Mouse (Mus musculus): ENCODE measurements around the gene Camsap2. TPM values are rescaled to one million over a fixed set of nuclear protein-coding genes. Genes with fewer than 3 reads are reported as not detected.

Camsap2 gene
- polyA plus RNA-seq, 1 experiment from 2014 or later: 27.1 TPM

DNA sequence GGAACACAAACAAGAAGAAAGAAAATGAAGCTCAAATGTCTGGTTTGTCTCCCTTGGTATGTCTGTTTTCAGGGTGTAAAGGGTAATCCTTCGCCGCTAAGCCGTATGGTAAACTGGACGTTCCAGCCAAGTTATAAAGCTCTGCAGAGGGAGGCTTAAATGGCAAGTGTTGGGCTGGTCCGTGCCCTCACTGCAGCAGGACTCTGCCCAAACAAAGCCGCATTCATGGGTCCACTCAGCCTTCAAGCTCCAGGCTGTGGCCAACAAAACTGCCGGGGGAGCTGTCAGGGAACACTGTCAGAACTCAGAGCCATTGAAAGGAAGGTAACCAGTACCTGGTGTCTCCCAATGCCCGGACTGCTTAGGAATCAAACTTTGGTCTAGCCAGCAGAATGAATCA, 16.7 kb upstream of the Camsap2 start:
- H3K4me2 ChIP-seq: no peak overlapping the region
- no peaks in the 10 kb centered on the region for H3K9me3 ChIP-seq (replicated peaks)
- no peaks in the 10 kb centered on the region for H3K36me3 ChIP-seq
- 40% methylated on average over 8 of the region's 8 CpGs for WGBS
- no peaks in the 10 kb centered on the region for H3K27me3 ChIP-seq (replicated peaks)
- ATAC-seq (ENCODE audit: low FRiP score): no peak
- peak overlapping the region; percentile 33 for H3K27ac ChIP-seq (replicated peaks)
- H3K4me3 ChIP-seq (replicated peaks): no peak overlapping the region
- no peak overlapping the region for H3K9ac ChIP-seq (replicated peaks)
- peaks cover 16% of the 10 kb centered on the region for H3K4me1 ChIP-seq

DNA sequence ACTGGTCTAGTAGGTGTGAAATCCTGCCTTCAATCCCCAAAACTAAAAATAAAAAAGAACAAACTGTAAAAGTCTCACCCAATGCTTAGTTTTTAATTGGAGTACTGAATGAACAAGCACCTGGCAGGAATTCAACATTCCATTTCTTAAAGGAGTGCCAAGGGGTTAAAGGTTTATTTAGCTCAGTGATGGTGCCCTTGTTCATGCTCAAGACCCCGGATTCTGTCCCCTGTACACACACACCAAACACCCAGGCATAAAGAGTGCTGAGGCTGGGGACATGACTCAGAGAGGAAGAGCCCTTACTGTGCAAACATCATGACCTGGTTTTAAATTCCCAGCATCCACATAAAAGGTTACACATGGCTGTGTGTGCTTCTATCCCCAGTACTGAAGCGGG, 15.5 kb upstream of the Camsap2 start:
- no peak for ATAC-seq (ENCODE audit: low FRiP score)
- Histone ChIP-seq H3K27ac (replicated peaks) (0 out of 2 replicates have a peak overlapping the region, but pooled peaks have one; percentile 5), H3K36me3 (no peaks in the 10 kb centered on the region), H3K4me2 (no peak overlapping the region), H3K27me3 (replicated peaks) (no peaks in the 10 kb centered on the region), H3K4me3 (replicated peaks) (no peak overlapping the region), H3K4me1 (peaks cover 16% of the 10 kb centered on the region), H3K9me3 (replicated peaks) (no peaks in the 10 kb centered on the region), H3K9ac (replicated peaks) (no peak overlapping the region)
- 59% methylated on average over 2 of the region's 2 CpGs for WGBS

DNA sequence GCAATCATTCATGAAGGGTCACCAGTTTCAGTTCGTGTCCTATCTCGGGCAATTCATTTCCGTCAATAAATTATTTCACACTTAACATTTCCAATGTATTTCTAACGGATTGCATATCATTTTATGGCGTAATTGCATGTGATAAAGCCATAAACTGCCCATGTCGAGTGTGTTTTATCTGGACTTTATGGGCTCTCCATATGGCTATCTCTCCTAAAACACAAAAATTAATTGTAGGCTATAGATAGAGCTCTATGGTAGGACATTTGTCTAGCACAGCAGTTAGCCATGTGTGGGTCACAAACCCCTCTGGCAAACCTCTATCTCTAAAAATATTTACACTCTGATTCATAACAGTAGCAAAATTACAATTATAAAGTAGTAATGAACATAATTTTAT, 15.0 kb upstream of the Camsap2 start:
- H3K4me1 ChIP-seq: peaks cover 16% of the 10 kb centered on the region

DNA sequence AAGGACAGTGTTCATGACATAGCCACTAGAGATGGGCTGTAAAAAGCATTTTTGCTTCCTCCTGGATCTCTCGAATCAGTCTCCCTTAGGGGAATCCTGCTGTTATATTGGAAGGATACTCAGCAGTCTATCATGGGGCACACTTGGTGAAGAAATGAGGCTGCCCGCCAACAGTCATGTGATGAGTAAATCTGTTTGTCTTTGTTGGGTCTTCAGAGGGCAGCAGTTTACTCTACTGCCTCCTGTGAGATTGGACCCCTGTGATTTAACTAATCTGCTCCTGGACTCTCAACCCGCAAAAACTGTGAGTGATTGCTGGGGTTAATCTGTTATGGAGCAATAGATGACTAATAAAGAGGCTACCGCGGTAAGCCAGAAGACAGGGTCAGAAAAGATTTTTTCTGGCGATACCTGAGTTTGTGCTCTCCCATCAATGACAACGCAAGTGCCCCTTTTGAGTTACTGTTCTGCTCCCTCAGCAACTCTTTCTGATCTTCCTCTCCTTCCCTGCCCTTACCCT, 13.0 kb upstream of the Camsap2 start:
- Histone ChIP-seq H3K9ac (replicated peaks) (no peak overlapping the region), H3K27ac (replicated peaks) (no peak overlapping the region), H3K27me3 (replicated peaks) (no peaks in the 10 kb centered on the region), H3K36me3 (no peaks in the 10 kb centered on the region), H3K4me1 (peaks cover 16% of the 10 kb centered on the region), H3K4me3 (replicated peaks) (no peak overlapping the region), H3K4me2 (no peak overlapping the region), H3K9me3 (replicated peaks) (no peaks in the 10 kb centered on the region)
- no peak for ATAC-seq (ENCODE audit: low FRiP score)
- 60% methylated on average over 7 of the region's 7 CpGs for whole genome bisulfite sequencing

More for the DNA sequence above, 15.0 kb upstream of the Camsap2 start:
- H3K36me3 ChIP-seq: no peaks in the 10 kb centered on the region
- H3K4me3 ChIP-seq (replicated peaks): no peak overlapping the region
- 55% methylated on average over 6 of the region's 6 CpGs for WGBS
- no peaks in the 10 kb centered on the region for H3K9me3 ChIP-seq (replicated peaks)
- ATAC-seq (ENCODE audit: low FRiP score): no peak
- no peak overlapping the region for H3K9ac ChIP-seq (replicated peaks)
- H3K27ac ChIP-seq (replicated peaks): no peak overlapping the region
- H3K27me3 ChIP-seq (replicated peaks): no peaks in the 10 kb centered on the region
- no peak overlapping the region for H3K4me2 ChIP-seq

DNA sequence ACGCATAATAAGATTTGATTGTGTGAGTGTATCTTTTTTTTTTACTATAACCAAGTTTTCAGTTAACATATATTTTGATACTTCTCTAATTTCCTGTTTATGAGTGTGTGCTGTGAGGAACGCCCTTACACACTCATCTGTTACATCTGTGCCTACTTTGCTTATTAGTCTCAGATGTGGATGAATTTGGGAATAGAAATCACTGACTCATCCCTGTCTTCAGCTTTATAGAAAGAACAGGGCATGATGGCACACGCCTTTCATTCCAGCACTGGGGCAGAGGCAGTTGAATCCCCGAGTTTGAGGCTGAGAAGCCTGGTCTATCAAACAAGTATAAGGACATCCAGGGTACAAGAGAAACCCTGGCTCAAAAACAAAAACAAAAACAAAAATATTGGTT, 9.7 kb upstream of the Camsap2 start:
- Histone ChIP-seq H3K9me3 (replicated peaks) (no peaks in the 10 kb centered on the region), H3K9ac (replicated peaks) (no peak overlapping the region), H3K36me3 (no peaks in the 10 kb centered on the region), H3K4me3 (replicated peaks) (no peak overlapping the region), H3K4me1 (peaks cover 11% of the 10 kb centered on the region), H3K27me3 (replicated peaks) (no peaks in the 10 kb centered on the region), H3K4me2 (no peak overlapping the region), H3K27ac (replicated peaks) (no peak overlapping the region)
- 88% methylated on average over 4 of the region's 4 CpGs for WGBS
- no peak for ATAC-seq (ENCODE audit: low FRiP score)

DNA sequence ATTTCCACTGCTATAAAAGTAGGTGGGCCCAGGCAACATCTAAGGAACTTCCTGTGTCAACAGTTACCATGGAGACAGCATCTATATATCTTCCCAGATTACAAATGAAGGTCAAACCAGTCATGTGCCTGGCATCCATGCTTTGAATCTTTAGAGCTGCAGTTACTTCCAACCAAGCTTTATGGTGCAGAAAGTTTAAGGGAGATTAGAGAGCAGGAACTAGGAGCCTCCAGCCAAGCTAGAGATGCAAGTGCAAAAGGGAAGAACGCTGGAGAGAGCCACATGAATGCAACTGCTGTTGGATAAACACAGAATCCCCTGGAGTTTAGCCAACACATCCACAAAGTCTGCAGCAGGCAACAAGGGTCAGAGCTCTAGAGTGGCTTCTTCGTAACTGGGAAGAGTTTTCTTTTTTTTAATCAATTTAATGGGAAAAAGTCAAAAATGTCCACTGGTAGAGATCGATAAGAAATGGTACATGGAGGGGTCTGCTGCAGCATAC, 4.8 kb upstream of the Camsap2 start:
- H3K9ac ChIP-seq (replicated peaks): no peak overlapping the region
- 37% methylated on average over 3 of the region's 3 CpGs for WGBS

DNA sequence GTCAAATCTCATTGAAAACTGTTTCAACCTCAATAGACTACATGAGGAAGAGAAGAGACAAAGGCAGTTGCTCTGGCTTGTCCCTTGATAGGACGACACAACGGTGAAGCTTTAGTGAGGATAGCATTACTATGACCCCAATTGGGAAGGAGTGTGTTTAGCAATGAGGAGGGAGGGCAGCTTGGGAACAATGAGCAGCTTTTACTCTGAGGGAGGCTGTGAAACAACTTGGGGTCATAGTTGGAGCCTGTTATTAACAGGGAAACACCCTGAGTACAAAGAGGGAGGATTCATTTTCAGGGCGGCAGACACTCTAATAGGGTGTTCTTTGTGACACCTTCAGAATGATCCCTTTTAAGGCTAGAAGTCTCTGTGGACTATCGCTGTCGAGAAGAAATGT, 2.2 kb upstream of the Camsap2 start:
- ATAC-seq (ENCODE audit: low FRiP score): no peak
- H3K36me3 ChIP-seq: no peaks in the 10 kb centered on the region
- 39% methylated on average over 5 of the region's 5 CpGs for WGBS
- H3K27me3 ChIP-seq (replicated peaks): no peaks in the 10 kb centered on the region
- H3K9ac ChIP-seq (replicated peaks): no peak overlapping the region
- H3K4me1 ChIP-seq: peaks cover 25% of the 10 kb centered on the region
- H3K9me3 ChIP-seq (replicated peaks): no peaks in the 10 kb centered on the region
- H3K4me3 ChIP-seq (replicated peaks): no peak overlapping the region
- no peak overlapping the region for H3K4me2 ChIP-seq
- no peak overlapping the region for H3K27ac ChIP-seq (replicated peaks)

More for the DNA sequence above, 4.8 kb upstream of the Camsap2 start:
- Histone ChIP-seq H3K4me2 (no peak overlapping the region), H3K27ac (replicated peaks) (peak overlapping the region; percentile 25; the same call in 1 of the 2 replicates), H3K27me3 (replicated peaks) (no peaks in the 10 kb centered on the region), H3K4me3 (replicated peaks) (no peak overlapping the region), H3K4me1 (peaks cover 18% of the 10 kb centered on the region), H3K36me3 (no peaks in the 10 kb centered on the region), H3K9me3 (replicated peaks) (no peaks in the 10 kb centered on the region)
- no peak for ATAC-seq (ENCODE audit: low FRiP score)

DNA sequence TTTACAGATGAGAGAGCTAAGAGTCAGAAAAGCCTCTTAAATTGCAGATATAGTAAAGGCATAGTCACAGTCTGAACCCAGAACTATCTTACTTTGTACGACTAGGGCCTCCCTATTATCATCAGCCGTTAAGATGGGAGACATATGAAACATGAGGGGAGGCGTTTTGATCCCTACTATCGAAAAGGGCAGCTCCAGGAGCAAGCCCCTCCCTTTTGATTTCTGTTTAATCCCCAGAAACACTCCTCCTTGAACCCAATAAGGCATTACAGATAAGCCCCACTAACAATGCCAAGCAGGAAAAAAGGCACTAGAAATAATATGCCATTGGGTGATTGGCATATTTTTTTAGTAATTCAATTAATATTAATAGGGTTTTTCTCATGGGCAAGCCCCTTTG, 1.2 kb upstream of the Camsap2 start:
- no peak overlapping the region for H3K4me3 ChIP-seq (replicated peaks)
- no peak overlapping the region for H3K27ac ChIP-seq (replicated peaks)
- no peaks in the 10 kb centered on the region for H3K27me3 ChIP-seq (replicated peaks)
- H3K4me1 ChIP-seq: peaks cover 34% of the 10 kb centered on the region
- 71% methylated on average over 4 of the region's 4 CpGs for WGBS
- no peaks in the 10 kb centered on the region for H3K36me3 ChIP-seq
- no peaks in the 10 kb centered on the region for H3K9me3 ChIP-seq (replicated peaks)
- H3K9ac ChIP-seq (replicated peaks): no peak overlapping the region
- no peak for ATAC-seq (ENCODE audit: low FRiP score)
- no peak overlapping the region for H3K4me2 ChIP-seq

DNA sequence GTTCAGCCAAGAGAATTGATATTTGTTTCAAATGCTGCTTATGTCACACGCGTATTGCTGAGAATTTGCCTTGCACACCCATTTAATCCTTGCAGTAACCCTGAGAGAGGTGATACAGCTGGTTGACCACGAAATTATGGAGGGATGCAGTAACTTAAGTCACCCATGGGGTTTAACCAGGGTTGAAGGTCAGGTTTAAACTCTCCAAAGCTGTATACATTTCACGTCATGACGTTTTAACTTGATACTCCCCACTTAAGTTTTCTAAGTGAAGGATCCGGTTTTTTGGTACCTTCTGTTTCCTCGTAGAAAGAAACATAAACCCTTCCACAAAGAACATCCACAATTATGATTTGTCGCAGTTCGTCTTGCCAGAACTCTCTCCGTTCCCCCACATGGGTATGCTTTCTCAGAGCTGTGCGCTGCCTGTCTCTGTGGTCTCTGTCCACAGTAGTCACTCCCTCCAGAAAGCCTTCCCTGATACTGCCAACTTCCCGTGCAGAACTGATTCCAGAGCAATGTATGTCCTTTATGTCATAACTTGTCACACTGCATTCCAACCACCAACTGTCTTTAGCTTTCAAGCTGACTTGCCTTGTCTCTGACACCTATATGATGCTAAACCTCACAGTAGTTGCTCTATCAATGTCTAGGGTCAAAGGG, 600 bp upstream of the Camsap2 start:
- ATAC-seq (ENCODE audit: low FRiP score): no peak

DNA sequence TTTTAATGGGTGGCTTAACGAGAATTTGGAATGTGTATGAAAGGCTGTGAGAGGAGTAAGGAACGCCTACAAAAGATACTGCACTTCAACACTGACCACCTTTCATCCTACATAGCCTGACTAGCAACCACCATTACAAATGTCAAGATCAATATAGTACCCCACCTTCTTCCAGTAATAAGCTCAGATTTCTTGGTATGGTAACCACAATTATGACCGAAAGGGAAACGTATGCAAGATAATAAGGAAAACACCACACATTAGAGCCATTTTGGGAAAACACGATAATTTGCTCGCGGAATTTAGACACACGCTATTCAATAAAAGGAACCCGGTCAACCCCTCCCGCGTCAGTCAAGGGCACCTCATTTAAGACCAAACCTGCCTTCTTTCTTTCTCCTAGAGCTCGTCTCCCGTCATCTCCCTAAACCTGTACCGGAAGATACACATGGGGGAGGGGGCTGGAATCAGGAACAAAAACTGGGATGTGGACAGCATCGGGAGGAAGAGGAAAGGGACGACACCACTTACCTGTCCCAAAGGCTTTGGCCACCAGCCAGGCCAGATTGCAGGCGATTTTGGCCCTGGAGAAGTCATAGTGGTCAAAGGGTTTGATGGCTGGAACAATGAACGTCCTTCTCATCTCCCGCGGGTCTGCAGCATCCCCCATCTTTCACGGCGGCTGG, 993 bp downstream of the Camsap2 start:
- peaks cover 39% of the 10 kb centered on the region for H3K4me1 ChIP-seq
- peak overlapping the region; percentile 97 for H3K9ac ChIP-seq (replicated peaks)
- H3K9me3 ChIP-seq (replicated peaks): no peaks in the 10 kb centered on the region
- under 1% methylated on average over 22 of the region's 22 CpGs for WGBS
- H3K4me2 ChIP-seq: peak overlapping the region; percentile 88
- no peak for ATAC-seq (ENCODE audit: low FRiP score)
- H3K27ac ChIP-seq (replicated peaks): peak overlapping the region; percentile 99
- peak overlapping the region; percentile 92 for H3K4me3 ChIP-seq (replicated peaks)
- no peaks in the 10 kb centered on the region for H3K36me3 ChIP-seq
- no peaks in the 10 kb centered on the region for H3K27me3 ChIP-seq (replicated peaks)

More for the DNA sequence above, 600 bp upstream of the Camsap2 start:
- H3K27me3 ChIP-seq (replicated peaks): no peaks in the 10 kb centered on the region
- H3K9ac ChIP-seq (replicated peaks): peak overlapping the region; percentile 97
- H3K4me2 ChIP-seq: peak overlapping the region; percentile 88
- peak overlapping the region; percentile 99 for H3K27ac ChIP-seq (replicated peaks)
- 7% methylated on average over 12 of the region's 12 CpGs for WGBS
- H3K36me3 ChIP-seq: no peaks in the 10 kb centered on the region
- peaks cover 39% of the 10 kb centered on the region for H3K4me1 ChIP-seq
- no peaks in the 10 kb centered on the region for H3K9me3 ChIP-seq (replicated peaks)
- H3K4me3 ChIP-seq (replicated peaks): peak overlapping the region; percentile 92

DNA sequence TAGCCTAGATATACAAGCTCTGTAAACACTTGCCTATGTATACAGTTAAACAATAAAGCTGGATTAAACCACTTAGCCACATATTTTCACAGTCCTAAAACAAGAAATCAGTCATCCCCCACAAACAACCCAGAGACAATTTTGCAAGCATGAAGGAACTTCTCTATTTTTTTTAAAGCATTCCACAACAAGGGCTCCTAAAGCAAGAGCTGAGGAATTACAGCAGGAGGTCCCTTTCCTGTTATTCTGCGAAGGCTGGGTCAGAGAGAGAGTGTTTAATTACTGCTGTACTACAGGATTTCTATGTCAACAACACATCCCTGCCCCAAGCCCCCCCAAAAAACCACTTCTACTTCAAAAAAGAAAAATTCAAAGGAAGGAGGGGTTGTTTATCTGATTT, 1.6 kb downstream of the Camsap2 start:
- H3K9me3 ChIP-seq (replicated peaks): no peaks in the 10 kb centered on the region
- peak overlapping the region; percentile 99 for H3K27ac ChIP-seq (replicated peaks)
- no peaks in the 10 kb centered on the region for H3K36me3 ChIP-seq
- H3K4me3 ChIP-seq (replicated peaks): peak overlapping the region; percentile 92
- WGBS: 0% methylated on average over 1 of the region's 1 CpGs
- no peak for ATAC-seq (ENCODE audit: low FRiP score)
- H3K9ac ChIP-seq (replicated peaks): peak overlapping the region; percentile 97
- no peaks in the 10 kb centered on the region for H3K27me3 ChIP-seq (replicated peaks)
- peaks cover 39% of the 10 kb centered on the region for H3K4me1 ChIP-seq
- H3K4me2 ChIP-seq: peak overlapping the region; percentile 88

DNA sequence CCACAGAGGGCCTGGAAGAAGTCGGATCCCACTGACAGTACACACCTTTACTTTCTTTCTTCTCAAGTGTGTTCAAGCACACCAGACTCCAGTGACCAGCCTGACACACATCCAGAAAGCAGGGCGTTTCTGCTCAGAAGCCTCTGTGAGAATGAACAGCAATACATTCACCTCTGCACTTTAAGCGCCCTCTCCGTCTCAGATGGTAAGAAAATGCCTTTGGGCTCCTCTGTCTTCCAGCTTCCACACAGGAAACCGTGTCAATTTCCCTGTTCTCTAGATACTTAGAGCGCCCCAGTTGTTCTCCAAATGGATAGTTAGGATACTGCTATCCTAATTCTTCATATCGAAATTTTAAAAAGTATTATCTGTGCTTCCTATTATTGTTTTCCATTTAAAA, 2.2 kb downstream of the Camsap2 start:
- H3K36me3 ChIP-seq: no peaks in the 10 kb centered on the region
- H3K4me2 ChIP-seq: peak overlapping the region; percentile 88
- H3K4me1 ChIP-seq: peaks cover 39% of the 10 kb centered on the region
- no peaks in the 10 kb centered on the region for H3K27me3 ChIP-seq (replicated peaks)
- H3K9me3 ChIP-seq (replicated peaks): no peaks in the 10 kb centered on the region
- peak overlapping the region; percentile 47 for H3K4me3 ChIP-seq (replicated peaks)
- WGBS: 19% methylated on average over 7 of the region's 7 CpGs
- H3K27ac ChIP-seq (replicated peaks): 0 out of 2 replicates have a peak overlapping the region, but pooled peaks have one; percentile 41
- H3K9ac ChIP-seq (replicated peaks): peak overlapping the region; percentile 46
- no peak for ATAC-seq (ENCODE audit: low FRiP score)

All from neural tube, embryonic 15.5 days (tissue).